ENCODE assay signal across 9 mouse cellular contexts in genomic region chr1:82287776-82288325, GRCm38 (mm10). TPM values are rescaled to one million over a fixed set of nuclear protein-coding genes. Genes with fewer than 3 reads are reported as not detected.
DNase-seq lines count a peak whose midpoint lies in the region; ATAC-seq lines count a peak whose summit lies in the region.
"Had no signal": no experiment of that assay in that cellular context is flagged by ENCODE, and none has a peak within 500 bp of the region (broad histone marks: within the 10 kb centered on the region; RNA-seq: fewer than 3 reads in every experiment).

No protein-coding gene starts in this region.

- peaks cover 3% of the 10 kb centered on the region; the same call in 1 of the 2 replicates for H3K27me3 ChIP-seq in kidney, embryonic 16.5 days (ENCODE audit: insufficient read depth, low read length)
- H3K27me3 ChIP-seq in forebrain, embryonic 11.5 days (ENCODE audit: control insufficient read depth, insufficient read depth, low read length) = no peaks in the 10 kb centered on the region
- peaks cover 16% of the 10 kb centered on the region; the same call in 1 of the 2 replicates for H3K27me3 ChIP-seq in hindbrain, embryonic 10.5 days (ENCODE audit: insufficient read depth, poor library complexity, severe bottlenecking)
- peaks cover 44% of the 10 kb centered on the region for H3K27me3 ChIP-seq in liver, embryonic 16.5 days (ENCODE audit: control insufficient read depth, insufficient read depth, low read depth, low read length)
- H3K27me3 ChIP-seq: Patski had no signal

- H3K4me1 ChIP-seq in kidney, embryonic 16.5 days (ENCODE audit: insufficient read depth, low read length) = peaks cover 46% of the 10 kb centered on the region
- H3K4me1 ChIP-seq in forebrain, embryonic 11.5 days (replicated peaks; ENCODE audit: control insufficient read depth, insufficient read depth, low read length) = peaks cover 13% of the 10 kb centered on the region
- H3K4me1 ChIP-seq in hindbrain, embryonic 10.5 days (replicated peaks) = peaks cover 87% of the 10 kb centered on the region
- H3K4me1 ChIP-seq in liver, embryonic 16.5 days (ENCODE audit: control insufficient read depth, low read depth, low read length) = peaks cover 2% of the 10 kb centered on the region; the same call in 1 of the 2 replicates

- no peak overlapping the region for H3K9ac ChIP-seq in kidney, embryonic 16.5 days (replicated peaks; ENCODE audit: low read length)
- H3K9ac ChIP-seq in forebrain, embryonic 11.5 days (ENCODE audit: low read length) = no peak overlapping the region
- no peak overlapping the region for H3K9ac ChIP-seq in liver, embryonic 16.5 days (ENCODE audit: low read depth, low read length)

- no peaks in the 10 kb centered on the region for H3K9me3 ChIP-seq in kidney, embryonic 16.5 days (ENCODE audit: low read length)
- H3K9me3 ChIP-seq in forebrain, embryonic 11.5 days (ENCODE audit: control insufficient read depth, low read length) = no peaks in the 10 kb centered on the region; the same call in 1 of the 2 replicates
- H3K9me3 ChIP-seq in hindbrain, embryonic 10.5 days = peaks cover 15% of the 10 kb centered on the region; the same call in 1 of the 2 replicates
- H3K9me3 ChIP-seq in liver, embryonic 16.5 days (replicated peaks; ENCODE audit: control insufficient read depth, low read length) = no peaks in the 10 kb centered on the region

- ATAC-seq in kidney, embryonic 16.5 days (ENCODE audit: low FRiP score, low TSS enrichment) = no peak
- no peak for ATAC-seq in forebrain, embryonic 11.5 days (replicated peaks; ENCODE audit: low FRiP score)
- no peak for ATAC-seq in liver, embryonic 16.5 days (ENCODE audit: low read depth)
- ATAC-seq in activated CD4-positive, CD25-positive, alpha-beta regulatory T cell, adult 4 months = no peak
- ATAC-seq in inflammation-experienced regulatory T-cells, adult 6 months = no peak
- ATAC-seq: Patski had no signal

- H3K4me3 ChIP-seq in kidney, embryonic 16.5 days (ENCODE audit: low read length) = peak overlapping the region; percentile 42
- peak overlapping the region; percentile 37 for H3K4me3 ChIP-seq in forebrain, embryonic 11.5 days (ENCODE audit: low read depth, low read length)
- H3K4me3 ChIP-seq in hindbrain, embryonic 10.5 days = peak overlapping the region; percentile 79
- peak overlapping the region; percentile 46; the same call in 1 of the 2 replicates for H3K4me3 ChIP-seq in liver, embryonic 16.5 days (ENCODE audit: low read depth, low read length)

- WGBS in kidney, embryonic 16.5 days = 94% methylated on average over 16 of the region's 16 CpGs
- 94% methylated on average over 16 of the region's 16 CpGs for WGBS in forebrain, embryonic 11.5 days
- 91% methylated on average over 16 of the region's 16 CpGs for WGBS in hindbrain, embryonic 10.5 days
- WGBS in liver, embryonic 16.5 days (ENCODE audit: insufficient replicate concordance) = 78% methylated on average over 16 of the region's 16 CpGs

- peaks cover 16% of the 10 kb centered on the region for H3K36me3 ChIP-seq in kidney, embryonic 16.5 days (ENCODE audit: insufficient read depth, low read length)
- peaks cover 17% of the 10 kb centered on the region for H3K36me3 ChIP-seq in forebrain, embryonic 11.5 days (ENCODE audit: control insufficient read depth, insufficient read depth, low read length)
- H3K36me3 ChIP-seq in hindbrain, embryonic 10.5 days = peaks cover 30% of the 10 kb centered on the region
- H3K36me3 ChIP-seq in liver, embryonic 16.5 days (ENCODE audit: control insufficient read depth, insufficient read depth) = no peaks in the 10 kb centered on the region

- H3K27ac ChIP-seq in kidney, embryonic 16.5 days (ENCODE audit: low read length) = no peak overlapping the region
- no peak overlapping the region for H3K27ac ChIP-seq in forebrain, embryonic 11.5 days (ENCODE audit: low read depth, low read length)
- H3K27ac ChIP-seq in hindbrain, embryonic 10.5 days = peak overlapping the region; percentile 14; the same call in 1 of the 2 replicates
- no peak overlapping the region for H3K27ac ChIP-seq in liver, embryonic 16.5 days (ENCODE audit: low read length)

- no peak for DNase-seq in kidney, adult 18-20 months
- DNase-seq in forebrain, embryonic 11.5 days (ENCODE audit: low spot score) = peak; percentile 53
- no peak for DNase-seq in hindbrain, embryonic 10.5 days (ENCODE audit: low spot score)
- no peak for DNase-seq in Muller cell, postnatal 12 days (ENCODE audit: inconsistent ontology term)

- peak overlapping the region; percentile 51 for H3K4me2 ChIP-seq in kidney, embryonic 16.5 days (replicated peaks; ENCODE audit: low read depth, low read length)
- H3K4me2 ChIP-seq in forebrain, embryonic 11.5 days (ENCODE audit: low read depth, low read length, severe bottlenecking) = peak overlapping the region; percentile 57
- peak overlapping the region; percentile 49; the same call in 1 of the 2 replicates for H3K4me2 ChIP-seq in liver, embryonic 16.5 days (ENCODE audit: low read depth, low read length)

RNA-seq across cellular contexts. Expression of gene Irs1, which starts 3.4 kb away (rescaled TPM):
- 4.2 and 4.3 TPM in 2 replicates for polyA plus RNA-seq in kidney, embryonic 16.5 days (2015; fragmentation: Nextera tagmentation; extraction: Ambion mirVana)
- 14.2 and 17.5 TPM in 2 replicates for polyA plus RNA-seq in forebrain, embryonic 11.5 days (2014; fragmentation: Nextera tagmentation; extraction: Ambion mirVana)
- 8.3 and 9.3 TPM in 2 replicates for polyA plus RNA-seq in hindbrain, embryonic 10.5 days (2016; fragmentation: Nextera tagmentation; extraction: Ambion mirVana)
- polyA plus RNA-seq in liver, embryonic 16.5 days (2015; fragmentation: Nextera tagmentation; extraction: Ambion mirVana) = 1.5 and 1.7 TPM in 2 replicates
- not detected for polyA plus RNA-seq in activated CD4-positive, CD25-positive, alpha-beta regulatory T cell, adult 4 months (2017; shearing (Covaris generic))
- not detected for polyA plus RNA-seq in inflammation-experienced regulatory T-cells, adult 6 months (2017; shearing (Covaris generic))

RNA-seq across cellular contexts. Expression of gene Rhbdd1, which starts 28.4 kb away (rescaled TPM):
- 11.2 and 11.8 TPM in 2 replicates for polyA plus RNA-seq in kidney, embryonic 16.5 days (2015; fragmentation: Nextera tagmentation; extraction: Ambion mirVana)
- polyA plus RNA-seq in forebrain, embryonic 11.5 days (2014; fragmentation: Nextera tagmentation; extraction: Ambion mirVana) = 6.3 and 7.5 TPM in 2 replicates
- polyA plus RNA-seq in hindbrain, embryonic 10.5 days (2016; fragmentation: Nextera tagmentation; extraction: Ambion mirVana) = 9.0 and 9.7 TPM in 2 replicates
- polyA plus RNA-seq in liver, embryonic 16.5 days (2015; fragmentation: Nextera tagmentation; extraction: Ambion mirVana) = 9.1 and 10.2 TPM in 2 replicates
- polyA plus RNA-seq in activated CD4-positive, CD25-positive, alpha-beta regulatory T cell, adult 4 months (2017; shearing (Covaris generic)) = 10 to 100 TPM; 13.5 to 18.1 TPM
- 10 to 100 TPM; 15.3 to 21.5 (median 20.5) TPM for polyA plus RNA-seq in inflammation-experienced regulatory T-cells, adult 6 months (2017; shearing (Covaris generic))

RNA-seq across cellular contexts. Expression of gene Gm9747, which starts 54.9 kb away (rescaled TPM):
- 13.1 and 15.0 TPM in 2 replicates for polyA plus RNA-seq in kidney, embryonic 16.5 days (2015; fragmentation: Nextera tagmentation; extraction: Ambion mirVana)
- polyA plus RNA-seq in forebrain, embryonic 11.5 days (2014; fragmentation: Nextera tagmentation; extraction: Ambion mirVana) = 40.2 and 42.7 TPM in 2 replicates
- 23.3 and 25.1 TPM in 2 replicates for polyA plus RNA-seq in hindbrain, embryonic 10.5 days (2016; fragmentation: Nextera tagmentation; extraction: Ambion mirVana)
- 4.5 and 6.6 TPM in 2 replicates for polyA plus RNA-seq in liver, embryonic 16.5 days (2015; fragmentation: Nextera tagmentation; extraction: Ambion mirVana)
- polyA plus RNA-seq in activated CD4-positive, CD25-positive, alpha-beta regulatory T cell, adult 4 months (2017; shearing (Covaris generic)) = under 1 TPM in 1 of 2 experiments, not detected in 1; 0.16 TPM
- not detected for polyA plus RNA-seq in inflammation-experienced regulatory T-cells, adult 6 months (2017; shearing (Covaris generic))
